Mouse (Mus musculus): ENCODE data around the gene Ap2b1.
"Not testable (repeated sequence)": the region's sequence is repeated elsewhere in the genome, so short reads cannot be mapped to it uniquely, and the experiment has no call there.

Gene Ap2b1

GRCm38 (mm10) chr11:83298225-83299195 lies at the start of gene Ap2b1:
Ap2b1 (plus strand) TSS chr11:83299024.
- DNase-seq (ENCODE audit: low spot score): peak; percentile 95

GRCm38 (mm10) chr11:83257211-83257610 lies 41.6 kb upstream of the Ap2b1 start:
- DNase-seq (ENCODE audit: low spot score): not testable (repeated sequence)

GRCm38 (mm10) chr11:83262673-83263072 lies 36.2 kb upstream of the Ap2b1 start:
- no peak for DNase-seq (ENCODE audit: low spot score)

GRCm38 (mm10) chr11:83263146-83263545 lies 35.7 kb upstream of the Ap2b1 start:
- no peak for DNase-seq (ENCODE audit: low spot score)

- no peak for DNase-seq (ENCODE audit: low spot score)
These were observed 28.0 kb upstream of the Ap2b1 start for GRCm38 (mm10) chr11:83270842-83271150.

GRCm38 (mm10) chr11:83271151-83271950 lies 27.5 kb upstream of the Ap2b1 start:
- DNase-seq (ENCODE audit: low spot score): peak; percentile 85

GRCm38 (mm10) chr11:83271951-83272843 lies 26.6 kb upstream of the Ap2b1 start:
- no peak for DNase-seq (ENCODE audit: low spot score)

GRCm38 (mm10) chr11:83276251-83276650 lies 22.6 kb upstream of the Ap2b1 start:
- no peak for DNase-seq (ENCODE audit: low spot score)

- DNase-seq (ENCODE audit: low spot score): no peak
These were observed 19.8 kb upstream of the Ap2b1 start for GRCm38 (mm10) chr11:83279024-83279423.

- DNase-seq (ENCODE audit: low spot score): no peak
These were observed 19.1 kb upstream of the Ap2b1 start for GRCm38 (mm10) chr11:83279691-83280090.

GRCm38 (mm10) chr11:83282084-83282483 lies 16.7 kb upstream of the Ap2b1 start:
- DNase-seq (ENCODE audit: low spot score): no peak

- no peak for DNase-seq (ENCODE audit: low spot score)
These were observed 13.2 kb upstream of the Ap2b1 start for GRCm38 (mm10) chr11:83285627-83286026.

GRCm38 (mm10) chr11:83286566-83286965 lies 12.3 kb upstream of the Ap2b1 start, which contains the start of gene Slfn14:
Slfn14 (minus strand) TSS chr11:83286726.
- DNase-seq (ENCODE audit: low spot score): no peak

GRCm38 (mm10) chr11:83289036-83289435 lies 9.8 kb upstream of the Ap2b1 start:
- DNase-seq (ENCODE audit: low spot score): no peak

GRCm38 (mm10) chr11:83289633-83290032 lies 9.2 kb upstream of the Ap2b1 start:
- DNase-seq (ENCODE audit: low spot score): no peak

- peak; percentile 97 for DNase-seq (ENCODE audit: low spot score)
These were observed 7.2 kb upstream of the Ap2b1 start for GRCm38 (mm10) chr11:83291375-83292250.

- no peak for DNase-seq (ENCODE audit: low spot score)
These were observed 6.6 kb upstream of the Ap2b1 start for GRCm38 (mm10) chr11:83292251-83292587.

- DNase-seq (ENCODE audit: low spot score): no peak
These were observed 5.6 kb upstream of the Ap2b1 start for GRCm38 (mm10) chr11:83293182-83293581.

GRCm38 (mm10) chr11:83294133-83294532 lies 4.7 kb upstream of the Ap2b1 start:
- no peak for DNase-seq (ENCODE audit: low spot score)

GRCm38 (mm10) chr11:83297816-83298215 lies 1.0 kb upstream of the Ap2b1 start:
- DNase-seq (ENCODE audit: low spot score): no peak

- DNase-seq (ENCODE audit: low spot score): no peak
These were observed 900 bp downstream of the Ap2b1 start for GRCm38 (mm10) chr11:83299724-83300123.
